Mouse (Mus musculus) heart, postnatal 25 days (tissue): ENCODE results near the gene Gm7951. TPM values are rescaled to one million over a fixed set of nuclear protein-coding genes. Genes with fewer than 3 reads are reported as not detected.
"Not testable (repeated sequence)": the region's sequence is repeated elsewhere in the genome, so short reads cannot be mapped to it uniquely, and the experiment has no call there.

Source experiments
- DNase-seq: peaks from one replicate; pipeline ENCODE4 v3.0.0; 2022; ENCODE audit warnings: low spot score
- intact Hi-C: fragments of 180-260 bp; cut with DNase I; formaldehyde crosslinking; loops from one replicate; pipeline ENCODE4 v1.15.1; 2025
- total RNA-seq, 2 experiments: library from RNA; stranded (reverse); gene quantifications; 2 replicates each; pipeline ENCODE4 v1.2.3; 2021

Gm7951 gene
- not detected for total RNA-seq

DNA sequence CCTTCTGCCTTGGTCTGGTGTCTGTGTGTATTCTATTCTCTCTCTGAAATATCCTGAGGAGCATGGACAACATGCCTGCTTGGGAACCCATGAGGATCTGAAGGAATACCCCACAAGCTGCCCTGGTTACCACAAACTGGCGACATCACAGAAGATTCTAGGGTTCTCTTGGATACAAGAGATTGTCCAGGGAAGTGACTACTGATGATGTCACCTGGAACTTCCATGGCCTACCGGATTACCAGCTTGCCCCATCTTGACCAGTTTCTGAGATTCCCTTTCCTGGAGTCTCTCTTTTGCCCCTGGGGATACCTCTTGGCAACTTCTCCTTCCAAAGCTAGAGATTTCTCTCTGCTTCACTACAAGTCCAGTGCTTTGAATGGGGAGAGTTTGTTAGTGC lies at the start of gene Gm7951:
Gene Gm7951, minus strand, starts transcription at position 101 of the 400 bp plus-strand sequence.
- intact Hi-C loops, DNase-seq: not testable (repeated sequence)

DNA sequence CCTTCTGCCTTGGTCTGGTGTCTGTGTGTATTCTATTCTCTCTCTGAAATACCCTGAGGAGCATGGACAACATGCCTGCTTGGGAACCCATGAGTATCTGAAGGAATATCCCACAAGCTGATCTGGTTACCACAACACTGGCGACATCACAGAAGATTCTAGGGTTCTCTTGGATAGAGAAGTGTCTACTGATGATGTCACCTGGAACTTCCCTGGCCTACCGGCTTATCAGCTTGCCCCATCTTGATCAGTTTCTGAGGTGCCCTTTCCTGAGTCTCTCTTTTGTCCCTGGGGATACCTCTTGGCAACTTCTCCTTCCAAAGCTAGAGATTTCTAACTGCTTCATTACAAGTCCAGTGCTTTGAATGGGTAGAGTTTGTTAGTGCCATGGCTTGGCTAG lies 45.4 kb upstream of the Gm7951 start, which contains the start of gene Gm17027:
Gene Gm17027, minus strand, starts transcription at position 101 of the 400 bp plus-strand sequence.
- intact Hi-C loops: not testable (repeated sequence)

DNA sequence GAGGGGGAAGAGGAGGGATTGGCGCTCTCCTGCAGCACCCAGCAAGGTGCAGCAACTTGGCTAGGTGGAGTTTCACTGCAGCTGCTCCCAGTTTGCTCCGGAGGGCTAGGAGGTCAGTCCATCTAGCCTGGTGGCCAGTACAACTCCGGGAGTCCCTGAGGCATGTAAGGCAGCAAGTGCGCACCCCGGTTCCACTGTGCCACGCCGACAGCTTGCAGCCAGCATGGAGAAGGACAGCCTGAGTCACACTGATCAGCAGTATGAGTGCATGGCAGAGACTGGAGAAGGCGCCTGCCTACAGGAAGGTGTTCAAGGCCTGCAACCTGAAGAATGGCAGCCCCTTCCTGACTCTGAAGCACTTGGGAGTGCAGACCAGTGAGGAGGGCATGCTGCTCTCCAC lies 17.4 kb upstream of the Gm7951 start:
- DNase-seq, intact Hi-C loops: not testable (repeated sequence)

More for the DNA sequence above, 45.4 kb upstream of the Gm7951 start, which contains the start of gene Gm17027:
- DNase-seq: not testable (repeated sequence)

DNA sequence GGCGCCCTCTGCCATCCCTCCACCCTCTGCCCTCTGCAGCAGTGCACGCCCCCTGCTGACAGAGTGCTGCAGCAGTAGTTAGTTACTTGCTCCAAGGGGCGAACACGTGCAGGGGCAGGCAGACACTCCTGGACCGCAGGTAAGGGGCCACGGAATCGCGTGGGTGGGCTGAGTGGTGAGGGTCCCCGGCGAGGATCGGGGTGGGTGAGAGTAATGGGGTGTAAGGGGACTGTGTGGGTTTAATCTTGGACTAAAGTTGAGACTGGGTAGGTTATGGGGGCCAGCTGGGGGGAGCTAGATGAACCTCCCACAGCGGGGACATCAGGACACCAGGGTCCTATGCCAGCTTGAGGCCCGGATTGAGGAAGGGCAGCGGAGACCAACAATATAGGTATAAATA lies 16.6 kb upstream of the Gm7951 start:
- DNase-seq, intact Hi-C loops: not testable (repeated sequence)

Other genes starting within 250 kb of the Gm7951 start
- not detected for gene Gm7980, start 210.1 kb downstream of the Gm7951 start, total RNA-seq
- gene 1700049E17Rik1, start 192.4 kb downstream of the Gm7951 start, total RNA-seq: not detected
- not detected for gene 1700024B05Rik, start 173.4 kb downstream of the Gm7951 start, total RNA-seq
- gene Gm6401, start 149.4 kb downstream of the Gm7951 start, total RNA-seq: not detected
- not detected for gene Gm3543, start 134.0 kb downstream of the Gm7951 start, total RNA-seq
- not detected for gene Gm17027, start 45.3 kb upstream of the Gm7951 start, total RNA-seq
- gene Gm3573, start 73.4 kb upstream of the Gm7951 start, total RNA-seq: not detected
- gene Gm17026, start 142.7 kb upstream of the Gm7951 start, total RNA-seq: not detected
- gene Gm9611, start 180.0 kb upstream of the Gm7951 start, total RNA-seq: not detected
- not detected for gene Gm7995, start 192.8 kb upstream of the Gm7951 start, total RNA-seq